Mouse (Mus musculus): ENCODE data around the gene Tfap2c.

The Tfap2c gene

GRCm38 (mm10) chr2:172551081-172551720 is 1.8 kb downstream of the Tfap2c start:
- no peak for DNase-seq (ENCODE audit: low spot score)

- DNase-seq (ENCODE audit: low spot score), result no peak
Observed at GRCm38 (mm10) chr2:172551872-172552271, 2.5 kb downstream of the Tfap2c start.

GRCm38 (mm10) chr2:172552666-172553065 is 3.3 kb downstream of the Tfap2c start:
- DNase-seq (ENCODE audit: low spot score), result no peak

- DNase-seq (ENCODE audit: low spot score), result no peak
Observed at GRCm38 (mm10) chr2:172554211-172554610, 4.8 kb downstream of the Tfap2c start.

GRCm38 (mm10) chr2:172558674-172559468 is 9.5 kb downstream of the Tfap2c start:
- DNase-seq (ENCODE audit: low spot score), result no peak

GRCm38 (mm10) chr2:172561016-172561415 is 11.6 kb downstream of the Tfap2c start:
- DNase-seq (ENCODE audit: low spot score), result no peak

- no peak for DNase-seq (ENCODE audit: low spot score)
Observed at GRCm38 (mm10) chr2:172567835-172568234, 18.4 kb downstream of the Tfap2c start.

- DNase-seq (ENCODE audit: low spot score), result no peak
Observed at GRCm38 (mm10) chr2:172568466-172568865, 19.1 kb downstream of the Tfap2c start.

- DNase-seq (ENCODE audit: low spot score), result no peak
Observed at GRCm38 (mm10) chr2:172577196-172577766, 27.9 kb downstream of the Tfap2c start.

- no peak for DNase-seq (ENCODE audit: low spot score)
Observed at GRCm38 (mm10) chr2:172579221-172579620, 29.8 kb downstream of the Tfap2c start.

- DNase-seq (ENCODE audit: low spot score), result no peak
Observed at GRCm38 (mm10) chr2:172580536-172581265, 31.3 kb downstream of the Tfap2c start.

- no peak for DNase-seq (ENCODE audit: low spot score)
Observed at GRCm38 (mm10) chr2:172583312-172583711, 33.9 kb downstream of the Tfap2c start.

GRCm38 (mm10) chr2:172585329-172585728 is 35.9 kb downstream of the Tfap2c start:
- no peak for DNase-seq (ENCODE audit: low spot score)

GRCm38 (mm10) chr2:172589048-172589447 is 39.7 kb downstream of the Tfap2c start:
- DNase-seq (ENCODE audit: low spot score), result no peak

GRCm38 (mm10) chr2:172590839-172591238 is 41.4 kb downstream of the Tfap2c start:
- DNase-seq (ENCODE audit: low spot score), result no peak

- no peak for DNase-seq (ENCODE audit: low spot score)
Observed at GRCm38 (mm10) chr2:172594326-172594725, 44.9 kb downstream of the Tfap2c start.

- no peak for DNase-seq (ENCODE audit: low spot score)
Observed at GRCm38 (mm10) chr2:172597056-172597455, 47.7 kb downstream of the Tfap2c start.

GRCm38 (mm10) chr2:172597881-172598280 is 48.5 kb downstream of the Tfap2c start:
- DNase-seq (ENCODE audit: low spot score), result no peak

- DNase-seq (ENCODE audit: low spot score), result no peak
Observed at GRCm38 (mm10) chr2:172604625-172605024, 55.2 kb downstream of the Tfap2c start.

- DNase-seq (ENCODE audit: low spot score), result no peak
Observed at GRCm38 (mm10) chr2:172605642-172606041, 56.2 kb downstream of the Tfap2c start.

- no peak for DNase-seq (ENCODE audit: low spot score)
Observed at GRCm38 (mm10) chr2:172607710-172608109, 58.3 kb downstream of the Tfap2c start.
